Mouse (Mus musculus) embryonic stem cell, embryonic (primary cell): Measurements from ENCODE around the gene Inpp1.
"Not testable (repeated sequence)": the region's sequence is repeated elsewhere in the genome, so short reads cannot be mapped to it uniquely, and the experiment has no call there.

Experiments
- CTCF ChIA-PET, 4 experiments: fragments of 300-600 bp in 2 of 4; fragments of 350-600 bp in 2 of 4; sonication (Branson Sonifier 250); formaldehyde crosslinking; loops; one replicate each; lab custom pipeline; 2022; ENCODE audit warnings: inconsistent platforms in 2 of 4; lab: Charles Lee
- POLR2A ChIA-PET, 4 experiments: fragments of 300-600 bp in 2 of 4; fragments of 350-600 bp in 2 of 4; sonication (Branson Sonifier 250); formaldehyde crosslinking; loops; one replicate each; lab custom pipeline; 2022; ENCODE audit warnings: antibody characterized with exemption in 4 of 4, inconsistent platforms in 1 of 4; lab: Charles Lee

The Inpp1 gene

GRCm38 (mm10) chr1:52816910-52817812 is at the start of gene Inpp1:
Gene Inpp1, minus strand, starts transcription at chr1:52817688.
- CTCF ChIA-PET = interaction anchor here in 3 of 4 experiments (0.5 to 0.8 kb wide), 3 partner anchors 8 to 150 kb away, joined by 3 to 7 read pairs (median 3); no protein-coding TSS in a partner anchor
- POLR2A ChIA-PET = interaction anchor here in 1 of 4 experiments (0.8 to 1.0 kb wide), 2 partner anchors 94 to 584 kb away, joined by 3 read pairs; partner anchors contain the start of gene Gls

- CTCF ChIA-PET = no interaction called here
- POLR2A ChIA-PET = interaction anchor here in 2 of 4 experiments (0.6 to 3.0 kb wide), 3 partner anchors 21 to 86 kb away, joined by 4 to 6 read pairs (median 5); partner anchors contain the start of gene Hibch (in 1 of the 2)
Observed at GRCm38 (mm10) chr1:52866007-52866406, 48.5 kb upstream of the Inpp1 start.

GRCm38 (mm10) chr1:52864220-52864619 is 46.7 kb upstream of the Inpp1 start:
- ChIA-PET POLR2A (interaction anchor here in 3 of 4 experiments (0.6 to 3.0 kb wide), 6 partner anchors 9 to 631 kb away, joined by 3 to 8 read pairs (median 3); partner anchors contain the start of gene Gls (in 1 of the 3)), CTCF (no interaction called here)

- CTCF ChIA-PET = no interaction called here
- POLR2A ChIA-PET = no interaction called here
Observed at GRCm38 (mm10) chr1:52855904-52856601, 38.6 kb upstream of the Inpp1 start.

- CTCF ChIA-PET = not testable (repeated sequence)
- POLR2A ChIA-PET = interaction anchor here in 3 of 4 experiments (0.6 to 1.1 kb wide), 3 partner anchors 10 to 99 kb away, joined by 3 to 6 read pairs (median 4); partner anchors contain the start of gene Hibch (in 1 of the 3)
Observed at GRCm38 (mm10) chr1:52854029-52854428, 36.5 kb upstream of the Inpp1 start.

GRCm38 (mm10) chr1:52849422-52849821 is 31.9 kb upstream of the Inpp1 start:
- ChIA-PET POLR2A (no interaction called here), CTCF (no interaction called here)

GRCm38 (mm10) chr1:52846556-52846955 is 29.1 kb upstream of the Inpp1 start:
- ChIA-PET CTCF (interaction anchor here in 1 of 4 experiments (0.9 kb wide), 1 partner anchor 29 kb away, joined by 7 read pairs; the partner anchor contains the start of gene Inpp1), POLR2A (interaction anchor here in 1 of 4 experiments (1.2 kb wide), 1 partner anchor 53 kb away, joined by 3 read pairs; no protein-coding TSS in a partner anchor)

GRCm38 (mm10) chr1:52844782-52845665 is 27.5 kb upstream of the Inpp1 start, which contains the start of gene Hibch:
Gene Hibch, plus strand, starts transcription at chr1:52844929.
- ChIA-PET CTCF (no interaction called here), POLR2A (interaction anchor here in 3 of 4 experiments (0.6 to 2.2 kb wide), 11 partner anchors 9 to 249 kb away, joined by 3 to 12 read pairs (median 4); no protein-coding TSS in a partner anchor)

GRCm38 (mm10) chr1:52844354-52844753 is 26.9 kb upstream of the Inpp1 start:
- CTCF ChIA-PET = no interaction called here
- POLR2A ChIA-PET = interaction anchor here in 3 of 4 experiments (0.7 to 2.2 kb wide), 11 partner anchors 9 to 116 kb away, joined by 3 to 12 read pairs (median 4); no protein-coding TSS in a partner anchor

- POLR2A ChIA-PET = interaction anchor here in 1 of 4 experiments (0.6 kb wide), 2 partner anchors 176 to 1574 kb away, joined by 3 read pairs; no protein-coding TSS in a partner anchor
Observed at GRCm38 (mm10) chr1:52839099-52839498, 21.6 kb upstream of the Inpp1 start.

GRCm38 (mm10) chr1:52817813-52818147 is 292 bp upstream of the Inpp1 start:
- CTCF ChIA-PET = interaction anchor here in 1 of 4 experiments (0.8 kb wide), 1 partner anchor 9 kb away, joined by 3 read pairs; no protein-coding TSS in a partner anchor
- POLR2A ChIA-PET = interaction anchor here in 2 of 4 experiments (0.5 to 1.0 kb wide), 2 partner anchors 93 to 512 kb away, joined by 3 read pairs; no protein-coding TSS in a partner anchor

More at GRCm38 (mm10) chr1:52839099-52839498, 21.6 kb upstream of the Inpp1 start:
- CTCF ChIA-PET = no interaction called here

DNA sequence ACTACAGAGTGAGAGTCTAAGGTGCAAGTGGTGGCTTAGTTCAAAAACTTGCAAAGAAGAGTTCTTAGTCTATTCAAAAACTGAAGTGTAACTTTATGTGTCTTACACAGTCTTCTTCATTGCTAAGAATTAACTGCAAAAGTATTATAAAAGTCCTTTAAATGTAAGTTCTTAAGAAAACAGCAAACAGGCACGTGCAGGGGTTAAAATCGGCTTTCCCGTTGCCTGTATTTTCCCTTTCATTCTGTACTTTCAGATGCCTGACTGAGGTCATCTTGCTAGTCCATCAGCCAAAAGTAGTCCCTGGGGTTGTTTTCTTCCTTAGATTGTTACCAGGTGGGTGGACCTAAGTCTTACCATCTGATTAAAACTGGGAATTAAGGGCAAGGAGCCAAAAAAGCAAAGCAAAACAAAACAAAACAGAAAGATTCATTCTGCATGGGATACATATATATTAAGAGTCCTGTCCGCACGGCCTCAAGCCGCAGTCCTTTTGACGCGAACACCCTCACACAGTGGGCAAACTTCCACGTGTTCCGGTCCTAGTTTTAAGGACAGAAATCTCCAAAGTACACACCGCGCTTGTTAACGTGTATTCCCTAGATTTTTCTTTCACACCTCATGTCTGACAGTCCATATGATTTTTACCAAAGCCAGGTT is 1.1 kb downstream of the Inpp1 start:
- POLR2A ChIA-PET = interaction anchor here in 1 of 4 experiments (0.6 to 0.8 kb wide), 2 partner anchors 137 to 583 kb away, joined by 3 read pairs; partner anchors contain the start of gene Gls
- CTCF ChIA-PET = interaction anchor here in 1 of 4 experiments (0.7 kb wide), 1 partner anchor 149 kb away, joined by 3 read pairs; no protein-coding TSS in a partner anchor

DNA sequence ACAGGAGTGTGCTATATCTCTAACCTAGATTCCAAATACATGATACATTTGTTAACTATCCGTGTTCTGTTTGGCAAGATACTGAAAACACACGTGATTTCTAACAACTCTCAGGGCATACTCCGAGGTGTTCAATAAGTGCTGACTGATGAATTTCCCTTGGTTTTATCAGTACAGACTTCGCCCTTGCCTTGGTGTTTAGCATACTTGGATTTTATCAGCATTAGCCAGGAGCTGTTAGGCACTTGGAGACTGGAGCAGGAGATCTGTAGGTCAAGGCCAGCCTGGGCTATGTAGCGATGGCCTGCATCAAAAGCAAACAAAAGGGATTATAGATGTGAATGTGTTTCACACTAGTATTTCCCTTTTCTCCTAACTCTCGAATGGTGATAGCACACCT is 9.0 kb downstream of the Inpp1 start:
- ChIA-PET POLR2A (no interaction called here), CTCF (interaction anchor here in 1 of 4 experiments (1.3 kb wide), 1 partner anchor 9 kb away, joined by 3 read pairs; no protein-coding TSS in a partner anchor)

DNA sequence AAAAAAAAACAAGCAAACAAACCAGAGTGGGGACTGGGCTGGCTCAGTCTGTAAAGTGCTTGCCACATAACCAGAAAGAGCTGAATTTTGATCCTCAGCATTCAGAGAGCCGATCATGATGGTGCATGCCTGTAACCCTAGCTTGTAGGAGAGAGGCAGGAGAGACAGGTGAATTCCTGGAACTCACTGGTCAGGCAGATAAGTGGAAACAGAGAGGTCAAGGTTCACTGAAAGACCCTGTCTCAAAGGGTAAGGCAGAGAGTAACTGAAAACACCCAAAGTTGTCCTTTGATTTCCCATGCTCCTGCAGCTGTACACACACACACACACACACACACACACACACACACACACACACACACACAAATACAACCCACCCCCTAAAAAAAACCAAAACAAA is 12.4 kb downstream of the Inpp1 start:
- CTCF ChIA-PET = interaction anchor here in 1 of 4 experiments (0.6 kb wide), 1 partner anchor 15 kb away, joined by 5 read pairs; no protein-coding TSS in a partner anchor
- POLR2A ChIA-PET = interaction anchor here in 1 of 4 experiments (0.7 kb wide), 1 partner anchor 154 kb away, joined by 5 read pairs; no protein-coding TSS in a partner anchor

DNA sequence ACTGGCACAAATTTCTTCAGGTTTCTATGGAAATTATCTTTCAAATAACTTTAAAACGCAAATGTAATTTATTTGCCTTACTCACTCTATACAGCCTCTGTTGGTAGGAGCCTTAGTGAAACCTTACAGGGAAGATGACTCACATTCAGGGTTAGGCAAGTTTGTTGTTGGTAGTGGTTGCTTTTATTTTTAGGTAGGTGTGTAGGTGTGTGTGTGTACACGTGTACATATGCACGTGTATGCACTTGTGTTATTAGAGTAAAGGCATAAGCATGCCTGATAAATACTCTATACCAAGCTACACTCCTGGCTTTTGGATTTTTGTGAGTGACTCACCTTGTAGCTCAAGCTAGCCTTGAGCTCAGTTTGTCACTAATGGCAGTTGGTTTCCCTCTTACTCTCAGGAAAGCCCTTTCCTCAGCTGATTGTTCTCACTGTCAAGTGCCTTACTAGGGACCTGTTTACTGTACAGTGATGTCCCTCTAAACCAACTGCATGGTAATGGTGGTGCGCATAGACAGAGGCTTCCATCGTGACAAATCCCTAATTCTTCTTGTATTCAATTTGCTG is 15.0 kb downstream of the Inpp1 start:
- POLR2A ChIA-PET = no interaction called here
- CTCF ChIA-PET = no interaction called here

DNA sequence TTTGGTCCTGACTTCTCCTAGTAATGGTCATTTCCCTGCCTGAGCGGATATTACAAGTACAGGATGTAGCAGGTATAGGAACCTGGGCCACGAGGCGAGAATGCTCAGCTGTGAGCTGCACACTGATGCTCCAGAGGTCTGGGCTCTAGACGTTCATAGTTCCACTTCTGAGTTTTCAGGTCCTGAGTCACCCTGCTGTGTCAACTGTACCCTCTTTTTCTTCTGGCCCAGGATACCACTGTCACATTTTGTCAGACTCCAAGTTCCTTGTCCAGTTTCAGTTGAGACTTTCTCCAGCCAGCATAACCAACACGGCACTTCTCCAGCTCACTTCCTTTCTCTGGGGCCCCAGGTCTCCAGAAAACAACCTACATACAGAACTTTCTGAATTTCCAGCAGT is 15.8 kb downstream of the Inpp1 start:
- ChIA-PET POLR2A (no interaction called here), CTCF (no interaction called here)

DNA sequence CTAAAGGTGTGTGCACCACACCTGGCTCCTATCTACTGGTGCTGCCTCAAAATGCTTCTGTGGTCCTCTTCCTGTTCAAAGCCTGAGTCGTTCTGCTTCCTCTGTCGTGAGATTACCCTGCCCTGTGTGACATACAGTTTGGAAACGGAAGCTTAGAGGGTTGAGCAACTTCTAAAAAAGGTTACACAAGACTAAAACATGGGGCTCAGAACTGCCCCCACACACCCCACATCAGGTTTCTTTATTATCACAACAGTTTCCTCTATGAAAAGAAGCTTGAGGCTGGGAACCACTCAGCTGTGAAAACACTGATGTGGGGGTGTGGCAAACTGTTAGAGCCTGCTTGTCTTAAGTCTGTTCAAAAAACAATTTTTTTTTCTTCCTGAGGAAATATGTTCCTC is 17.1 kb downstream of the Inpp1 start:
- ChIA-PET POLR2A (no interaction called here), CTCF (no interaction called here)
